Mouse (Mus musculus): ENCODE results near the gene Cdk14. TPM values are rescaled to one million over a fixed set of nuclear protein-coding genes. Genes with fewer than 3 reads are reported as not detected.

Gene Cdk14
- polyA plus RNA-seq, 1 experiment from 2014 or later: 29.9 TPM

DNA sequence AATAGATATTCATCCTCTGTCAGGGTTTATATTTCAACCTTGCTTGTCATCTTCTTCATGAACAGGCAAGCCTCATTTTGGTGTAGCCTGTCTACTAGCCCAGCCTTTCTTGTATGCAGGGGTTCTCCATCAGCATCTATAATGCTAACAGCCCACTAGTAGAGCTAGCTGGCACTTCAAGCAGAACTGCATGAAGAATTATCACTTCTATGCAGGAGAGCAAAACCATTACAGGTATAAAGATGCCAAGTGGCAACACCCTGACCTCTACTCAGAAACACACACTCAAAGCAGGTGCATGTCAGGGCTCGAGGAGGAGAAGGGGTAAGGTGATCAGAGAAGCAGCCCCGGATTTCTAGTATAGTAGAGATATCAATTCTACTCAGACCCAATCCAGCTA is 155.4 kb downstream of the Cdk14 start:
- no peak overlapping the region for H3K27ac ChIP-seq (replicated peaks; ENCODE audit: low read depth, low read length)
- DNase-seq (ENCODE audit: low spot score) (no peak), ATAC-seq (replicated peaks; ENCODE audit: insufficient number of reproducible peaks, low FRiP score, low TSS enrichment, low read depth) (no peak)
- no peaks in the 10 kb centered on the region for H3K9me3 ChIP-seq (replicated peaks; ENCODE audit: control insufficient read depth, low read length)
- no peaks in the 10 kb centered on the region; the same call in 1 of the 2 replicates for H3K4me1 ChIP-seq (ENCODE audit: control insufficient read depth, insufficient read depth, low read length)
- H3K4me2 ChIP-seq (ENCODE audit: low read depth, low read length): no peak overlapping the region
- H3K4me3 ChIP-seq (ENCODE audit: low read depth, low read length): no peak overlapping the region
- H3K9ac ChIP-seq (replicated peaks; ENCODE audit: low read length): no peak overlapping the region
- H3K36me3 ChIP-seq (replicated peaks; ENCODE audit: control insufficient read depth, insufficient read depth, low read depth, low read length): no peaks in the 10 kb centered on the region
- H3K27me3 ChIP-seq (ENCODE audit: control insufficient read depth, insufficient read depth, low read length): no peaks in the 10 kb centered on the region
- WGBS: 77% methylated on average over 2 of the region's 2 CpGs

DNA sequence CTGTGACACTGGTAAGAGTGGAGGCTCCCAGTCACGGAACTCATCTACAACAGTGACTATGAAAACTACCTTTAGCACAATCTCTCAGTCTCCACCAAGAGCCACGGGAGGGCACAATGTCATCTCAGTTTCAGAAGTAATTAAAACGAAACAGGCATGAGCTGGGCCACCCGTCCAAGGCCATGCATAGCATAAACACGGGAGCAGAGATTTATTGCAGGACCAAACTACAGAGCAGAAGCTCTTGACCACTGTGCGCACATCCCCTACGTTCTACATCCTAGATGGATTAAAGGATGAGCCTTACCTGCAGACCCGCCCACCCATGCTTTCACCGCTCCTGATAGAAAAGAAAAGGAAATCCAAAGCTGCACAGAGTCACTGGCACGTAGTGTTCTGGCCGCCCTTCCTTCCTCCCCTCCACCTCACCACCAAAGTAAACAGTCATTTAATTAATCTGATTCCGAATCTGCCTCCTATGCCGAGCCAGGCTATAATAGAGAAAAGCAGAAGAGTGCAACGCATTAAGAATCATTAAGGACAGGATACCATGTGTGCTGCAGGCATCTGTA is 158.3 kb downstream of the Cdk14 start:
- 66% methylated on average over 14 of the region's 14 CpGs for WGBS
- ATAC-seq (replicated peaks; ENCODE audit: insufficient number of reproducible peaks, low FRiP score, low TSS enrichment, low read depth): no peak
- DNase-seq (ENCODE audit: low spot score): no peak
- no peak overlapping the region for H3K27ac ChIP-seq (replicated peaks; ENCODE audit: low read depth, low read length)
- H3K9ac ChIP-seq (replicated peaks; ENCODE audit: low read length): no peak overlapping the region
- no peaks in the 10 kb centered on the region for H3K9me3 ChIP-seq (replicated peaks; ENCODE audit: control insufficient read depth, low read length)
- no peak overlapping the region for H3K4me3 ChIP-seq (ENCODE audit: low read depth, low read length)
- no peak overlapping the region for H3K4me2 ChIP-seq (ENCODE audit: low read depth, low read length)
- no peaks in the 10 kb centered on the region for H3K36me3 ChIP-seq (replicated peaks; ENCODE audit: control insufficient read depth, insufficient read depth, low read depth, low read length)
- no peaks in the 10 kb centered on the region for H3K27me3 ChIP-seq (ENCODE audit: control insufficient read depth, insufficient read depth, low read length)
- H3K4me1 ChIP-seq (ENCODE audit: control insufficient read depth, insufficient read depth, low read length): no peaks in the 10 kb centered on the region; the same call in 1 of the 2 replicates

GRCm38 (mm10) chr5:5260966-5261724 is 159.0 kb downstream of the Cdk14 start:
- no peaks in the 10 kb centered on the region; the same call in 1 of the 2 replicates for H3K4me1 ChIP-seq (ENCODE audit: control insufficient read depth, insufficient read depth, low read length)
- H3K27me3 ChIP-seq (ENCODE audit: control insufficient read depth, insufficient read depth, low read length): no peaks in the 10 kb centered on the region
- no peak overlapping the region for H3K4me2 ChIP-seq (ENCODE audit: low read depth, low read length)
- no peaks in the 10 kb centered on the region for H3K9me3 ChIP-seq (replicated peaks; ENCODE audit: control insufficient read depth, low read length)
- no peak for ATAC-seq (replicated peaks; ENCODE audit: insufficient number of reproducible peaks, low FRiP score, low TSS enrichment, low read depth)
- H3K36me3 ChIP-seq (replicated peaks; ENCODE audit: control insufficient read depth, insufficient read depth, low read depth, low read length): no peaks in the 10 kb centered on the region
- WGBS: 60% methylated on average over 14 of the region's 14 CpGs
- no peak overlapping the region for H3K9ac ChIP-seq (replicated peaks; ENCODE audit: low read length)
- no peak overlapping the region for H3K4me3 ChIP-seq (ENCODE audit: low read depth, low read length)
- H3K27ac ChIP-seq (replicated peaks; ENCODE audit: low read depth, low read length): no peak overlapping the region
- DNase-seq (ENCODE audit: low spot score): no peak

DNA sequence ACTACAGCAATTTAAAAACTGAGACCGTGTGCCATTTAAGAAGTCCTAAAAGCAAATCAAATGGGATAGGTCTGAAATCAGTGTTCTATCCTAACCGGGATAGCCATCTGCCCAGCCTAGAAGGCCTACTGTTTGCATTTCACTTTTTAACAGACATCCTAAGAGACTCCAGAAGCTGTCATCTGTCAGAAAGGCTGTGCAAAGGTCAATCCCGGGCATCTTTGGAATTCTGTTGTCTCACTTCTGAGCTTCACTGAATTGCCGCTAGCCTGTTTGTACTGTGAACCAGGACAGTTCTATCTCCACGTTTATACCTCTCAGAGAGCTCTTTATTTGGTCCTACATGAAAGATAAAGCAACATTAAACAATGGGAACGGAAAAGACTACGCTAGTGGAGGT is 159.8 kb downstream of the Cdk14 start:
- no peak for DNase-seq (ENCODE audit: low spot score)
- 43% methylated on average over 7 of the region's 7 CpGs for WGBS

DNA sequence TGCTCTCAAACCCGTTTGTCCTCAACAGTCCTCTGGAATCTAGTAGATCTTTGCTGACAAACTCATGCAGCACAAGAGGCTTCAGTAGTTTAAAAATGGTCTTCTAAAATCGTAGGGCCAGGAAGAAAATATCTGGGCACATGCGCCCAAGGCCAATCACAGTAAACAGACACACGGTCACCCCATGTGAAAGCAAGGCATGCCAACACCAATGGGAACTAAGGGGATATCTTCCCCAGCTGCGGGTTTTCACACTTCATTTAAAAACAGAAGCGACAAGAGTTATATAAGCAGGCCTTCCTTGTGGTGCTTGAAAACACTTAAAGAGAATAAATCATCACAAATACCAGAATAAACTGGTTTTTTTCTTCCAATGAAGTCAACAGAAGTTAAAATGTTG is 165.7 kb downstream of the Cdk14 start:
- no peaks in the 10 kb centered on the region for H3K27me3 ChIP-seq (ENCODE audit: control insufficient read depth, insufficient read depth, low read length)
- no peaks in the 10 kb centered on the region for H3K36me3 ChIP-seq (replicated peaks; ENCODE audit: control insufficient read depth, insufficient read depth, low read depth, low read length)
- ATAC-seq (replicated peaks; ENCODE audit: insufficient number of reproducible peaks, low FRiP score, low TSS enrichment, low read depth): no peak
- no peak overlapping the region for H3K4me2 ChIP-seq (ENCODE audit: low read depth, low read length)
- no peaks in the 10 kb centered on the region for H3K9me3 ChIP-seq (replicated peaks; ENCODE audit: control insufficient read depth, low read length)
- DNase-seq (ENCODE audit: low spot score): no peak
- no peaks in the 10 kb centered on the region for H3K4me1 ChIP-seq (ENCODE audit: control insufficient read depth, insufficient read depth, low read length)
- H3K9ac ChIP-seq (replicated peaks; ENCODE audit: low read length): no peak overlapping the region
- 85% methylated on average over 6 of the region's 6 CpGs for WGBS
- H3K27ac ChIP-seq (replicated peaks; ENCODE audit: low read depth, low read length): no peak overlapping the region
- H3K4me3 ChIP-seq (ENCODE audit: low read depth, low read length): no peak overlapping the region

More for the DNA sequence above, 159.8 kb downstream of the Cdk14 start:
- H3K4me1 ChIP-seq (ENCODE audit: control insufficient read depth, insufficient read depth, low read length): no peaks in the 10 kb centered on the region; the same call in 1 of the 2 replicates
- no peaks in the 10 kb centered on the region for H3K9me3 ChIP-seq (replicated peaks; ENCODE audit: control insufficient read depth, low read length)
- no peak overlapping the region for H3K4me2 ChIP-seq (ENCODE audit: low read depth, low read length)
- no peaks in the 10 kb centered on the region for H3K36me3 ChIP-seq (replicated peaks; ENCODE audit: control insufficient read depth, insufficient read depth, low read depth, low read length)
- no peak overlapping the region for H3K27ac ChIP-seq (replicated peaks; ENCODE audit: low read depth, low read length)
- no peak overlapping the region for H3K9ac ChIP-seq (replicated peaks; ENCODE audit: low read length)
- ATAC-seq (replicated peaks; ENCODE audit: insufficient number of reproducible peaks, low FRiP score, low TSS enrichment, low read depth): no peak
- no peak overlapping the region for H3K4me3 ChIP-seq (ENCODE audit: low read depth, low read length)
- H3K27me3 ChIP-seq (ENCODE audit: control insufficient read depth, insufficient read depth, low read length): no peaks in the 10 kb centered on the region

- no peak overlapping the region for H3K4me2 ChIP-seq (ENCODE audit: low read depth, low read length)
- H3K9me3 ChIP-seq (replicated peaks; ENCODE audit: control insufficient read depth, low read length): no peaks in the 10 kb centered on the region
- no peak overlapping the region for H3K27ac ChIP-seq (replicated peaks; ENCODE audit: low read depth, low read length)
- DNase-seq (ENCODE audit: low spot score) (no peak), ATAC-seq (replicated peaks; ENCODE audit: insufficient number of reproducible peaks, low FRiP score, low TSS enrichment, low read depth) (no peak)
- H3K4me3 ChIP-seq (ENCODE audit: low read depth, low read length): no peak overlapping the region
- H3K27me3 ChIP-seq (ENCODE audit: control insufficient read depth, insufficient read depth, low read length): no peaks in the 10 kb centered on the region
- no peaks in the 10 kb centered on the region for H3K36me3 ChIP-seq (replicated peaks; ENCODE audit: control insufficient read depth, insufficient read depth, low read depth, low read length)
- H3K9ac ChIP-seq (replicated peaks; ENCODE audit: low read length): no peak overlapping the region
- H3K4me1 ChIP-seq (ENCODE audit: control insufficient read depth, insufficient read depth, low read length): no peaks in the 10 kb centered on the region
- 87% methylated on average over 3 of the region's 3 CpGs for WGBS
These were observed 166.9 kb downstream of the Cdk14 start for GRCm38 (mm10) chr5:5253177-5253576.

GRCm38 (mm10) chr5:5247671-5248070 is 172.4 kb downstream of the Cdk14 start:
- Histone ChIP-seq H3K4me2 (ENCODE audit: low read depth, low read length) (no peak overlapping the region), H3K9ac (replicated peaks; ENCODE audit: low read length) (no peak overlapping the region), H3K27ac (replicated peaks; ENCODE audit: low read depth, low read length) (no peak overlapping the region), H3K36me3 (replicated peaks; ENCODE audit: control insufficient read depth, insufficient read depth, low read depth, low read length) (no peaks in the 10 kb centered on the region), H3K9me3 (replicated peaks; ENCODE audit: control insufficient read depth, low read length) (no peaks in the 10 kb centered on the region), H3K4me3 (ENCODE audit: low read depth, low read length) (no peak overlapping the region), H3K4me1 (ENCODE audit: control insufficient read depth, insufficient read depth, low read length) (no peaks in the 10 kb centered on the region), H3K27me3 (ENCODE audit: control insufficient read depth, insufficient read depth, low read length) (no peaks in the 10 kb centered on the region)
- ATAC-seq (replicated peaks; ENCODE audit: insufficient number of reproducible peaks, low FRiP score, low TSS enrichment, low read depth) (no peak), DNase-seq (ENCODE audit: low spot score) (no peak)
- WGBS: 93% methylated on average over 6 of the region's 6 CpGs

- H3K36me3 ChIP-seq (replicated peaks; ENCODE audit: control insufficient read depth, insufficient read depth, low read depth, low read length): no peaks in the 10 kb centered on the region
- DNase-seq (ENCODE audit: low spot score): no peak
- no peak overlapping the region for H3K4me3 ChIP-seq (ENCODE audit: low read depth, low read length)
- WGBS: 76% methylated on average over 2 of the region's 2 CpGs
- no peak overlapping the region for H3K4me2 ChIP-seq (ENCODE audit: low read depth, low read length)
- no peaks in the 10 kb centered on the region for H3K9me3 ChIP-seq (replicated peaks; ENCODE audit: control insufficient read depth, low read length)
- H3K4me1 ChIP-seq (ENCODE audit: control insufficient read depth, insufficient read depth, low read length): no peaks in the 10 kb centered on the region
- no peak overlapping the region for H3K27ac ChIP-seq (replicated peaks; ENCODE audit: low read depth, low read length)
- no peak overlapping the region for H3K9ac ChIP-seq (replicated peaks; ENCODE audit: low read length)
- 0 out of 2 replicates have a peak, but pooled peaks have one; percentile 29 for ATAC-seq (replicated peaks; ENCODE audit: insufficient number of reproducible peaks, low FRiP score, low TSS enrichment, low read depth)
- no peaks in the 10 kb centered on the region for H3K27me3 ChIP-seq (ENCODE audit: control insufficient read depth, insufficient read depth, low read length)
These were observed 173.5 kb downstream of the Cdk14 start for GRCm38 (mm10) chr5:5246534-5247175.

Data from embryonic facial prominence, embryonic 11.5 days (tissue).